ENCODE assay signal across 9 mouse cellular contexts in genomic region chr15:99440112-99440815, GRCm38 (mm10). TPM values are rescaled to one million over a fixed set of nuclear protein-coding genes. Genes with fewer than 3 reads are reported as not detected.
DNase-seq lines count a peak whose midpoint lies in the region; ATAC-seq lines count a peak whose summit lies in the region.
"Had no signal": no experiment of that assay in that cellular context is flagged by ENCODE, and none has a peak within 500 bp of the region (broad histone marks: within the 10 kb centered on the region; RNA-seq: fewer than 3 reads in every experiment).

No protein-coding gene starts in this region.

- DNase-seq in kidney, postnatal 10 days, result peak; percentile 81
- no peak for DNase-seq in kidney, adult 11 months
- peak; percentile 43 for DNase-seq in brain, embryonic 18.5 days (ENCODE audit: low read depth, low spot score)
- peak; percentile 87 for DNase-seq in lung, postnatal 10 days
- DNase-seq in adrenal gland, adult 8-10 months, result no peak

- peak overlapping the region; percentile 90 for H3K27ac ChIP-seq in heart, embryonic 15.5 days
- H3K27ac ChIP-seq in stomach, embryonic 16.5 days (ENCODE audit: low read length), result peak overlapping the region; percentile 93

- no peaks in the 10 kb centered on the region for H3K9me3 ChIP-seq in heart, embryonic 15.5 days (replicated peaks)
- H3K9me3 ChIP-seq in stomach, embryonic 16.5 days (replicated peaks; ENCODE audit: control insufficient read depth, low read length), result no peaks in the 10 kb centered on the region

- H3K27me3 ChIP-seq in heart, embryonic 15.5 days, result no peaks in the 10 kb centered on the region
- H3K27me3 ChIP-seq in stomach, embryonic 16.5 days (ENCODE audit: control insufficient read depth, insufficient read depth, low read length), result no peaks in the 10 kb centered on the region
- H3K27me3 ChIP-seq: Patski had no signal

- H3K4me2 ChIP-seq in heart, embryonic 15.5 days, result peak overlapping the region; percentile 39
- peak overlapping the region; percentile 39 for H3K4me2 ChIP-seq in stomach, embryonic 16.5 days (ENCODE audit: low read depth, low read length)

- H3K9ac ChIP-seq in heart, embryonic 15.5 days, result peak overlapping the region; percentile 29; the same call in 1 of the 2 replicates
- peak overlapping the region; percentile 19; the same call in 1 of the 2 replicates for H3K9ac ChIP-seq in stomach, embryonic 16.5 days (ENCODE audit: low read length)

- WGBS in heart, embryonic 15.5 days, result 27% methylated on average over 2 of the region's 2 CpGs
- WGBS in stomach, embryonic 16.5 days, result 38% methylated on average over 2 of the region's 2 CpGs

- peaks cover 54% of the 10 kb centered on the region for H3K4me1 ChIP-seq in heart, embryonic 15.5 days (replicated peaks)
- peaks cover 53% of the 10 kb centered on the region for H3K4me1 ChIP-seq in stomach, embryonic 16.5 days (ENCODE audit: control insufficient read depth, insufficient read depth, low read length)

- H3K36me3 ChIP-seq in heart, embryonic 15.5 days, result no peaks in the 10 kb centered on the region
- no peaks in the 10 kb centered on the region for H3K36me3 ChIP-seq in stomach, embryonic 16.5 days (ENCODE audit: control insufficient read depth, insufficient read depth, low read length)

- no peak overlapping the region for H3K4me3 ChIP-seq in heart, embryonic 15.5 days
- H3K4me3 ChIP-seq in stomach, embryonic 16.5 days (replicated peaks; ENCODE audit: low read length), result no peak overlapping the region

- peak; percentile 83 for ATAC-seq in heart, embryonic 15.5 days (replicated peaks; ENCODE audit: insufficient number of reproducible peaks, insufficient read depth, low FRiP score, low read depth)
- ATAC-seq in stomach, embryonic 16.5 days (ENCODE audit: insufficient read depth, low FRiP score), result peak; percentile 89
- ATAC-seq in megakaryocyte, adult 5-6 weeks (ENCODE audit: poor library complexity, severe bottlenecking), result no peak
- ATAC-seq: Patski had no signal

RNA-seq across cellular contexts. Expression of gene Nckap5l, which starts 17.3 kb away (rescaled TPM):
- 6.8 and 8.0 TPM in 2 replicates for polyA plus RNA-seq in heart, embryonic 15.5 days (2015; fragmentation: Nextera tagmentation; extraction: Ambion mirVana)
- polyA plus RNA-seq in stomach, embryonic 16.5 days (2015; fragmentation: Nextera tagmentation; extraction: Ambion mirVana), result 3.7 and 4.6 TPM in 2 replicates
- 10 to 100 TPM; 20.2 to 54.8 (median 28.3) TPM for total RNA-seq in adrenal gland, adult 8-10 months (2022)
- 0.84 and 4.0 TPM in 2 replicates for total RNA-seq in megakaryocyte, adult 5-6 weeks (2015)
- 0.73 TPM in 1 of 2 replicates, not detected in the other for total RNA-seq in megakaryocyte, adult 5-6 weeks (2017)

RNA-seq across cellular contexts. Expression of gene Bcdin3d, which starts 34.3 kb away (rescaled TPM):
- 10.8 and 11.7 TPM in 2 replicates for polyA plus RNA-seq in heart, embryonic 15.5 days (2015; fragmentation: Nextera tagmentation; extraction: Ambion mirVana)
- polyA plus RNA-seq in stomach, embryonic 16.5 days (2015; fragmentation: Nextera tagmentation; extraction: Ambion mirVana), result 11.6 and 12.9 TPM in 2 replicates
- 1 to 10 TPM; 5.2 to 8.1 (median 7.1) TPM for total RNA-seq in adrenal gland, adult 8-10 months (2022)
- total RNA-seq in megakaryocyte, adult 5-6 weeks (2015), result 8.2 and 9.8 TPM in 2 replicates
- 3.6 and 4.6 TPM in 2 replicates for total RNA-seq in megakaryocyte, adult 5-6 weeks (2017)

RNA-seq across cellular contexts. Expression of gene Tmbim6, which starts 47.6 kb away (rescaled TPM):
- polyA plus RNA-seq in heart, embryonic 15.5 days (2015; fragmentation: Nextera tagmentation; extraction: Ambion mirVana), result 221 and 295 TPM in 2 replicates
- polyA plus RNA-seq in stomach, embryonic 16.5 days (2015; fragmentation: Nextera tagmentation; extraction: Ambion mirVana), result 438 and 480 TPM in 2 replicates
- total RNA-seq in adrenal gland, adult 8-10 months (2022), result 100 to 1,000 TPM; 442 to 837 (median 596) TPM
- total RNA-seq in megakaryocyte, adult 5-6 weeks (2015), result 410 and 456 TPM in 2 replicates
- 187 and 196 TPM in 2 replicates for total RNA-seq in megakaryocyte, adult 5-6 weeks (2017)

Comparison
In these comparisons a context has a peak if more than half of its experiments do, and no peak if none do; other contexts are left out.
1. DNase-seq: peak in kidney, postnatal 10 days (single experiment), brain, embryonic 18.5 days (single experiment) and lung, postnatal 10 days (single experiment); none in kidney, adult 11 months (single experiment) and adrenal gland, adult 8-10 months (single experiment).
2. RNA of gene Nckap5l, which starts 17.3 kb away (total RNA-seq): 20.2 to 54.8 TPM in adrenal gland, adult 8-10 months; 0.73 to 4.0 TPM in megakaryocyte, adult 5-6 weeks; every median in the first group is over 4 times any median in the second.